Mouse (Mus musculus): ENCODE data around the gene 2310022B05Rik.

- no peak for TF ChIP-seq MYOD1 (IDR thresholded peaks at IDR 0.05; ENCODE audit: control insufficient read depth in 1 of 3, insufficient read length in 2 of 3, low read depth in 2 of 3)
- no peak for TF ChIP-seq POLR2A (IDR thresholded peaks at IDR 0.05; ENCODE audit: insufficient read length, low read depth)
- no peak for TF ChIP-seq E2F4 (IDR thresholded peaks at IDR 0.05; ENCODE audit: insufficient read depth)
- no peak for TF ChIP-seq USF1 (IDR thresholded peaks at IDR 0.05; ENCODE audit: low read depth)
- no peak for TF ChIP-seq MYOG (IDR thresholded peaks at IDR 0.05; ENCODE audit: control insufficient read depth in 1 of 3, insufficient read depth in 1 of 3, insufficient read length in 2 of 3, low read depth in 2 of 3)
- TF ChIP-seq POLR2AphosphoS2 (IDR thresholded peaks at IDR 0.05; ENCODE audit: insufficient read length, low read depth), result no peak
- TF ChIP-seq TCF12 (IDR thresholded peaks at IDR 0.05; ENCODE audit: insufficient read depth, poor library complexity, severe bottlenecking), result no peak
- TF ChIP-seq MAX (IDR thresholded peaks at IDR 0.05; ENCODE audit: low read depth), result no peak
- no peak for TF ChIP-seq TCF3 (IDR thresholded peaks at IDR 0.05; ENCODE audit: insufficient read length, low read depth)
- TF ChIP-seq CEBPB (IDR thresholded peaks at IDR 0.05; ENCODE audit: insufficient read depth, poor library complexity, severe bottlenecking), result no peak
- TF ChIP-seq SRF (IDR thresholded peaks at IDR 0.05; ENCODE audit: control insufficient read depth, insufficient read length, low read depth), result no peak
Observed at GRCm38 (mm10) chr8:124657961-124658360, 5.2 kb downstream of the 2310022B05Rik start.
